Mouse (Mus musculus): Measurements from ENCODE around the gene Rpf2.

The Rpf2 gene

DNA sequence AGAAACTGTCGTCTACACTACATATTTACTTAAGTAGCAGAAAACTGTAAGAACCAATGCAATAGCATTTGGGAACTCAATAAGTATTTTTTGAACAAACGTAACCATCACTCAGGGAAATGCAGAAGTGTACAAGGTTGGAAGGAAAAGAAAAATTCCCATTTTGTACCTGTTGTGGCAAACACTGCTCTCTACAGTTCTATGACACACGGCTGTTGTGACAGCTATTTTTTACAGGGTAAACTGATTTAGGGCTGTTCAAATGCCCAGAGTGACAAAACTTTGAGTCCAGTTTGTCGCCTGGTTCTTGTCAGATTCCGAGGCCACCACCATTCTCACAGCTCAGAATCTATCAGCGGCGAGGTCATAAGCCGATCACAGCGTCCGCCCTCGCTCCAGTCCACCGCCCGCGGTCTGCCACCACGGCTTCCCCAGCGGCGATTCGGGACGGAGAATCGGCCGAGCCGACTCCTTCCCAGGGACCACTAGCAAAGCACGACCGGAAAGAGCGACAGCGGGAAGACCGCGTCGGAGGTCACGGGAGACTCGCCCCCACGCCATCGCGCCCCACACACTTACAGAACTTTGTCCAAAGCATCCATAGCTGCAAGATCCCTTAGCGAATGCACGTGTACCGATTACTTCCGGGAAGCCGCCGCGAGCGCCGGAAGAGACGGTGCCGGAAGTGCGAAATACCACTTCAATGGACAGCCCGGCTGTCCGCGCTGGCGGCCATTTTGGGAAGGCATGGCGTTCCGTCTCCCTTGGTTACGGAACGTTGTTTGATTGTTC is at the start of gene Rpf2:
Rpf2 (minus strand) TSS at position 663 of the 792 bp plus-strand sequence.
- in situ Hi-C loops (cut with MboI, MseI): no loop called here

DNA sequence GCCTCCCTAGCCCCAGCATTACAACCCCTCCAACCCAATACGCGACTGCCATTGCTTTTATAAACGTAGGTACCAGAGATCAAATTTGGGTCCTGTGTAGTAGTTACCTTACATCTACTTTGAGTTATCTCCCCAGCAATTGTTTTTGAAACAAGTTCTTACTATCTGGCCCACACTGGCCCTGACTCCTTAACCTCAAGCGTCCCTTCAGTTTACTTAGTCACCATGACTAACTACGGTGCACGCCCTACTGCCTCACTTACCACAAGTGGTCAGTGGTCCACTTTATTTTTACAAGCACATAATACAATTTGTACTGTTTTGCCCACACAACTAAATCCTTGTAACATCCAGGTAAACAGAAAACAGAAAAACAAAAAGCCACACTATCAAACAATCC is 45.8 kb upstream of the Rpf2 start:
- in situ Hi-C loops (cut with MboI, MseI): no loop called here

DNA sequence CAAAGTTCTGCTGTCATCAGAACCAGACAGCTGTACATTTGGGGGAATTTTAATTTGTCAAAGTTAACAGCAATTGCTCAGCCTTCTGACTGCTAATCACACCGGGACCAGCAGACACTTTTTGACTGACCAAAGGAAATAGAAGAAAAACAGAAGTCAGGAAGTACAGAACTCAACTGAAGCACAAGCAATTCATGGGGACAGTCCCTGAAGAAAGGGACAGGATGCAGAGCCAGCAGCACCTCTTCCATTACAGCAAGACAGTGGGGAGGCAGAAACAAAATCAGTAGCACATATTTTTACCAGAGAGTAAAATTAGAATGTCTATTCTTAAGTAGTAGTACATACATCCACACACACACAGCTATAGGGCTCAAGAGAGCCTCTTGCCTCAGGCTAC is 39.9 kb upstream of the Rpf2 start:
- in situ Hi-C loops (cut with MboI, MseI): no loop called here

DNA sequence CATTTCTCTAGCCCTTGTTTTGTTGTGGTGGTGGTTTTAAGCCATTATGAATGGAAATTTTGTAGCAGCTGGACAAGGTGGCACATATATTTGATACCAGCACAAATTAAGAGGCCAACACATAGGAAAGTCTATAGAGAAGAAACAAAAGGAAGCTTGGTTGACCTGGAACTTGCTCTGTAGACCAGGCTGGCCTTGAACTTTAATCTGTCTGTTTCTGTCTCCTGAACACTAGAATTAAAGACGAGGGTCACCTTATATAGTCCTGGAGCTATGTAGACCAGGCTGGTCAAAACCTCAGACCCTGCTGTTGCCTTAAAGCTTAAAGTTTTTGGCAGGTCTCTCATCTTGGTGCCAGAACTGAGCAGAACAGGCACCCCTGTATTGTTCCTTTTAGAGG is 38.7 kb upstream of the Rpf2 start:
- in situ Hi-C loops (cut with MboI, MseI): no loop called here

DNA sequence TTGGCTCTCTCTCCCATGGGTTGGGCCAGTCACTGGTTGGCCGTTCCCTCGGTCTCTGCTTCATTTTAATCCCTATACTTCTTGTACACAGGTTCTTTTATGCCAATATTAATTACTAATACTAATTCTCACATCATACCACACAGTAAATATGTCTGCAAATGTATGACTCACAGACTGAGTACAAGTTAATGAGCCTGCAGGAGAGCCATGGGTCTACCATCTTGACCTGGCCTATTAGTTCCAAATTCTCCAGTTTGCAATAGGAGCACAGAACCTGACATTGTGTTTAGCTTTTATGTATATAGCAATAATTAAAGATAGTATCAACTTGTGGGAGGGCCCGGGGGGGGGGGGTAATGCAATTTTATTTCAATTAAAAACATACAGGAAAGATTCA is 38.2 kb upstream of the Rpf2 start:
- in situ Hi-C loops (cut with MboI, MseI): no loop called here

DNA sequence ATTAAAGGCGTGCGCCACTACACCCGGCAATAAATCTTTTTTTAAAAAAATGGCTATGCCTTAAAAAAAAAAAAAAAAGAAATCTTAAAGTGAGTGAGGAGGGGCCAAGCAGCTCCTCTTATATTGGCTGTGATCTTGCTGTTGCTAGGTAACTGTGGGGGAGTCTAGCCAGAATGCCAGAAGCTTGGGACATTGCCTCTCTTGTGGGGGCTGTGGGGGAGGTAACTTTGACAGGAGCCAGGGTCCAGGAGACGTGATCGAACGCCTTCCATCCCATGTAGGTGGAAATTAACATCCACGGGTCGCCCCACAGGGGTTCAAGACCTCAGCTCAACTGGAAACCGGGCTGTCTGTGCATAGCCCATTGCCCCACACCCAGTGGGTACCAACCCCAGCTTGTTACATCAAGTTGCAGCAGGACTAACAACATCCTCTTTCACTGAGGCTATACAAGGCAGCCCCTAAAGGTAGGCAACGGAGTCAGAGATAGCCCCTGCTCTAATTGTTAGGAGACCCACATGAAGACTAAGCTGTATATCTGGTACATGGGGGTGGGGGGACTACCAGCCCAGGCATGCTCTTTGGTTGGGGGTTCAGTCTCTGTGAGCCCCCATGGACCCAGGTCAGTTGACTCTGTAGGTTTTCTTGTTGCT is 37.5 kb upstream of the Rpf2 start:
- in situ Hi-C loops (cut with MboI, MseI): no loop called here

DNA sequence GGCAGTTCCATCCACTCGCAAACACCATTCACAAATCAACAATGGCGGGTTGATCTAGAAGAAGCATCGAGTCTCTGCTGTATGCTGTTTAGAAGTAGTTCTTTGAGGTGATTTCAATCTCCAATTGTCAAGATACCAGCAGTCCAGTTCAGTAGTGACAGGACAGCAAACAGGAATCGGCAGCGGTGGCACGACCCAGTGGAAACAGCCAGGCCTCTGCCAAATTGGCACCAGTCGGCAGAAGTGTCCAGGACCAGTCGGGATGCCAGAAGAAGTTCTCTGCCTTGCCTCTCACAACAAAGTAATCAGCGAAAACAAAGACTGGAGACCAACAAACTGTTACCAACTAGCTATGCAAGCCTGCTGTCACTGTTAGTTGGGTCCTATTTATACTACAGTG is 36.8 kb upstream of the Rpf2 start:
- in situ Hi-C loops (cut with MboI, MseI): no loop called here

DNA sequence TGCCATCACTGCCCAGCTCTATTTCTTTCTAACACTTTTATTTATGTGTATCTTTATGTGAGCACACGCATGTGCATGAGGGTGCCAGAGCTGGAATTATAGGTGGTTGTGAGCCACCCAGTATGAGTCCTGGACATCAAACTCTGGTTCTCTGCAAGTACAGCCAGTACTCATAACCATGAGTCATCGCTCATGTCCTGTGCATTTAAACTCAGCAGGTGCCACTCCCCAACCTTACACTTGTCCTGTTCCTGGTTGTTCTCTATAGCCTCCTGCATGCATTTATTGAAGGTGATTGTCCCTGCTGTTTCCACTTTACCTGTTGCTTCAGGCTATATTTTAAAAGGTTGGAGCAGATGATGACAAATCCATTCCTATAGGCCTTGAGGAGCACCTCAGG is 34.7 kb upstream of the Rpf2 start:
- in situ Hi-C loops (cut with MboI, MseI): no loop called here

DNA sequence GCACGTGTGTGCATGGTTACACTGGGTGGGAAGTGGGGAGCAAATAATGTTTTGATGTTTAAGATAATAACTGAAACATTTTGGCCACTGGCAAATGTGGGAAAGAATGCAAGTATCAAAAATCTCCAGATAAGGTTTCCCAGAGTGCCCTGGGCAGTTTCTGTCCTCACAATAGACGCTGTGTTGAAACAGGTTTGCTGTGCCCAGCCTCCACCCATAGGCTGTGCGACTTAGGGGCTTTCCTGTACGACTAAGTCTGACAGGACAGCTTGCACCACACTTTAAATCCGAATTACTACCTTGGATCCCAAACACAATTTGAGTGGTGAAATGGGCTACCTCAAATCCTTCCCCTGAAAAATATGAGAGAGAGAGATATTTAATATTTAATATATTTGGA is 31.5 kb upstream of the Rpf2 start:
- in situ Hi-C loops (cut with MboI, MseI): no loop called here

DNA sequence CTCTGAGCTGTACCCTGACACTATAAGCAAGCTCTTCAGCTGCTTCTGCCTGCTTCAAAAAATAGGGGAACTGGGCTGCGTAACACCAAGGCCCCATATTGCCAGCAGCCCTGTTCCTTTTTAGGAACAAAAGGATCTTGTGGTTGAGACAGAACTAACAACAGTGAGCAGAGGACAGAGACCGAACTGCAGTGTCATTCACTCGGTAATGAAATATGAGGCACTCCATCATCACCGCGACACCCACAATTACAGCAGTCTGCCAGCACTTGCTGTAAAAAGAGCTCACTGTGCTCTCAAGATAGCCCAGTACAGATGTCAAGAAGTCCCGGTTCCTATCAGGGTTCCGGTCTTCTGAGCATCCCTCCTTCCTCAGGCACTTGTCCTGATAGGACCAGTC is 29.2 kb upstream of the Rpf2 start:
- in situ Hi-C loops (cut with MboI, MseI): no loop called here

DNA sequence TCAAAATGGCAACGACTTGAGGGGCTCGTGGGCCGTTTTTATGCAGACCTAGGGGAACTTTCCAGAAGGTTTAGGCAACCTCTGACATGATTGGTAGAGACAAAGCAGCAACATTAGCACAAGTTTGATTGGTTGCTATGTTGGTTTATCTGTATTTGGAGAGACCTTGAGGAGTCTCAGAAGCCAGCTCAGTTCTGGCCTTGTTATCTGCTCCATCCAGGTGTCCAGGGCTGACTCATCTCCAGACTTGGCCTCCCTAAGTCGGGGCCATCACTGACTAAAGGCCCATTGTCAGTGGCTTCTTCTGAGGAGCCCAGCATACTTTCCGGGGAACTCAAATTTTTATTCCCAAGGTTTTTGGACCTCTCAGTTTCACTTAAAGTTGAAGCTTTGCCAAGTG is 27.1 kb upstream of the Rpf2 start:
- in situ Hi-C loops (cut with MboI, MseI): no loop called here

DNA sequence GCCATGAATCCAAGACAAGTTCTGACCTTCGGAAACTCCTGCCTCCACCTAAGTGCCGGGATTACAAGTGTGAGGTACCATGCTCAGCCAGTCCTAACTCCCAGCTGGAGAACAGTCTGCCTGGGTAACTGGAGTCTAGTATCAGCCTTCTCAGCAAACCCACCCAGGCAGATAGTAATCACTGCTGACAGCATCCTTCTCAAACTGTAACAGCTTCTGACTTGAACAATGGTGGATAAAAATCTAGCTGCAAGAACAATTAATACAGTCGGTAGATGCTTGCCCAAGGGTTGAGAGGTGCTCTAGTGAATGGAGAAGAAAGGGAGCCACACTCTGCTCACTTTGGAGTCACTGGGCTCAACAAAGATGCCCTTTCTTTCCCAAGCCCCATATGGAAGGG is 24.4 kb upstream of the Rpf2 start:
- in situ Hi-C loops (cut with MboI, MseI): no loop called here

DNA sequence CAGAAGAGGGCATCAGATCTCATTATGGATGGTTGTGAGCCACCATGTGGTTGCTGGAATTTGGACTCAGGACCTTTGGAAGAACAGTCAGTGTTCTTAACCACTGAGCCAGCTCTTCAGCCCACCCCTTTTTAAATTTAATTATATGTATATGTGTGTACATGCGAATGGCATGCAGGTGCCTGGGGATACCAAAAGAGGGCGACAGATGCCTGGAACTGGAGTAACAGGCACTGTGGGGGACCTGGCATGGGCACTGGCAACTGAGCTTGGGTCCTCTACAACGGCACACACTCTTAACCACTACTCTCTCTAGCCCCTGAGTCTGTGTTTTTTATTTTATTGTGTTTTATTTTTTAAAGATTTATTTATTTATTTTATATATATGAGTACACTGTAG is 18.1 kb upstream of the Rpf2 start:
- in situ Hi-C loops (cut with MboI, MseI): loop anchor here (5.0 kb wide), 1 partner anchor 72 kb away; the partner anchor contains the start of gene Cdk19

DNA sequence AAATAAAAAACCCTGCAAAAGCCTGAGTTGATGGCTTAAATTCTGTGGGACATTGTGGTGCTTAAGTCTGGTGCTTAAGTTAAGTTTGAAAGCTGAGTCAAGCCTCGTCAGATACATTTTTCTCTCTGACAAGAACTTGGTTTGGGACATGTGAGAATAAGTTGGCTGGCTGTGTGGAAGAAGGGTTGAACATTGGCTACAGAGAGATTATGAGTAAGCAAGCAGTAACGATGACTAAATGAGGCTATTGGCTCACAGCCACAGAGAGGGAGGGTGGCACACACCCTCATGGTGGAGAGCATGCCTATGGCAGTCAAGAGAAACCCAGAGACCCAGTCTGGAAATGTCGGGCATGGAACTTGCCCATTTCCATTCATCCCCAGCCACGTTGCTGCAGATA is 16.9 kb upstream of the Rpf2 start:
- in situ Hi-C loops (cut with MboI, MseI): no loop called here

DNA sequence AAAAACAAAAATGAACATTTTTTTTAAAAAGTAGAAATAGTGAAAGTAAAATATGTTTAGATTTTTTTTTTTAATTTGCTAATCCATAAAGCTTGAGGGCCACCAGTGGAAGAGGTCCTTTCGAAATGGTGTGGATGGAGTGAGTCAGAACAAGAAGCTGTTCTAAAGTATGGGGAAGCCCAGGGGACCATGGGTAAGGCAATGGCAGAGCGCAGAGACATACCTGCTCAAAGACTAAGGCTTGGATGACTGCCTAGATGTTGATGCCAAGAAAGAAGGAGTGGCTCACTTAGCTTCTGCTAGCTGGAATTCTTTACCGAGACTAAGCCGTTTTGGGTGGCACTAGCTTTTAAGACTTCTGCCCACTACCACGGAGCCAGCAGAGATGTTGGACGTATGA is 15.4 kb upstream of the Rpf2 start:
- in situ Hi-C loops (cut with MboI, MseI): no loop called here

DNA sequence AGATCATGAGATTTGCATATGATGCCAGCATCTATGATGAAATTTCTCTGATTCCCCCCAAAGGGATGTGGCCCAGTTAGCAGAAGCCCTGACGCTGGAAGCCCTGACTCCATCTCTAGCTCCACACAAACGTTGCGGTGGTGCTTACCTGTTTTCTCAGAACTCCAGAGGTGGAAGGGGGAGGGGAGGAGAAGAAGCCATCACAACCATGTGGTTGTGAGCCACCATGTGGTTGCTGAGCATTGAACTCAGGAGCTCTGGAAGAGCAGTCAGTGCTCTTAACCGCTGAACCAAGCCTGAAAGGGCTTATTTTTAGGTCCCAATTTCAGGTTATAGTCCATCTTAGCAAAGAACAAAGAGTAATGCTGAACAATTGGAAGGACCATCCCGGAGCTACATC is 13.5 kb upstream of the Rpf2 start:
- in situ Hi-C loops (cut with MboI, MseI): no loop called here

DNA sequence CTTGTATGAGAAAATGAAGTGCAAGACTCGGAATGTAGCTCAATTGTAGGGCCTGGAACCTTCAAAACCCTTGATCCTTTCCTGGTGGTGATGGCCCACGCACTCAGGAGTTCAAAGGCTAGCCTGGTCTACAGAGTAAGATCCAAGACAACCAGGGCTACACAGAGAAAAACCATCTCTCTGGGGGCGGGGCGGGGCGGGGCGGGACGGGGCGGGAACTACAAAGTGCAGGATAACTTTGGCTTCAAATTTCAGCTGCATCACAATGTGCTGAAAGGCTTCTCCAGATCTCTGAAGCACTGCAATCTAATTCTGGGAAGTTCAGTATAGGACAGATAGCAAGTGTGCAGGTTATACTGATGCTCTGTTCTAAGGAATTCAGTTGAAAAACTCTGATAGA is 12.7 kb upstream of the Rpf2 start:
- in situ Hi-C loops (cut with MboI, MseI): loop anchor here (5.0 to 10.0 kb wide), 3 partner anchors 43 to 1215 kb away; partner anchors contain the start of genes Amd1 and Mical1

DNA sequence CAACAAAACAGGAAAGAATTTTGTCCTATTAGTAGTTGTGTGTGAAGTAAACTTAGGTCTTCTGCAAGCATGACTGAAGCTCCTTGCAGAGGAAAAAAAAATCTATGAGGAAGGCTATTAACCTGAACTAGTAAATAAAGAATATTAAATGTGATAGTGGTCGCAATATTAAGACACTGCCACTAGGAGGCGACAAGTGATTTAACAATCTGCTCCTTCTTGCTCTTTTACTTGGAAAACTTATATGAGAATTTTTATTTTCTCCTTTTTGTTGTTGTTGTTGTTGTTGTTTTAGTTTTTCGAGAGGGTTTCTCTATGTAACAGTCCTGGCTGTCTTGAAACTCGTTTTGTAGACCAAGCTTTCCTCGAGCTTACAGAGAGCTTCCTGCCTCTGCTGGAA is 12.1 kb upstream of the Rpf2 start:
- in situ Hi-C loops (cut with MboI, MseI): loop anchor here (5.0 to 10.0 kb wide), 3 partner anchors 43 to 1216 kb away; partner anchors contain the start of genes Amd1 and Mical1

DNA sequence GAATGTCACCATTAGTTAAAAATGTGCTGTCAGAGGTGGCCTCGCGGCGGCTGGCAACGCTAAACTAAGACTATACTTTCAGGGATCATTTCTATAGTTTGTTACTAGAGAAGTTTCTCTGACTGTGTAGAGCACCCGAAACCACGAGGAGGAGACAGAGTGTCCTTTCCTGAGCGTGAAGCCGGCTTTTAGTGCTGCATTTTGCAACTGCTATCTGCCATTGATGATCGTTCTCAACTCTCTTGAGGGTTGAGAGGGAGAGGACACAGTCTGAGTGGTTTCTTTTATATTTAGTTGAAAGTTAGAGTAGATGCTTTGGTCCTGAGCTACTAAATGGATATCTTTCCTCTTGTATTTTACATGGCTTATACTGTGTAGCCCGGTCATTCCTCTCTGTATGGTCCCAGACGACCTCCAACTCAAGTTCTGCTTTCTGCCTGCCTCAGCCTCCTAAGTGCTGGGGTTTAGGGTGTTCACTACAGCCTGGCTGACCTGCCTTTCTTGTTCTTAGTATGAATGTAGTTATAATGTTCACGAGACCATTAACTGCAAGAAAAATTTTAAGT is 11.6 kb upstream of the Rpf2 start:
- in situ Hi-C loops (cut with MboI, MseI): loop anchor here (5.0 to 10.0 kb wide), 3 partner anchors 44 to 1216 kb away; partner anchors contain the start of genes Amd1 and Mical1

DNA sequence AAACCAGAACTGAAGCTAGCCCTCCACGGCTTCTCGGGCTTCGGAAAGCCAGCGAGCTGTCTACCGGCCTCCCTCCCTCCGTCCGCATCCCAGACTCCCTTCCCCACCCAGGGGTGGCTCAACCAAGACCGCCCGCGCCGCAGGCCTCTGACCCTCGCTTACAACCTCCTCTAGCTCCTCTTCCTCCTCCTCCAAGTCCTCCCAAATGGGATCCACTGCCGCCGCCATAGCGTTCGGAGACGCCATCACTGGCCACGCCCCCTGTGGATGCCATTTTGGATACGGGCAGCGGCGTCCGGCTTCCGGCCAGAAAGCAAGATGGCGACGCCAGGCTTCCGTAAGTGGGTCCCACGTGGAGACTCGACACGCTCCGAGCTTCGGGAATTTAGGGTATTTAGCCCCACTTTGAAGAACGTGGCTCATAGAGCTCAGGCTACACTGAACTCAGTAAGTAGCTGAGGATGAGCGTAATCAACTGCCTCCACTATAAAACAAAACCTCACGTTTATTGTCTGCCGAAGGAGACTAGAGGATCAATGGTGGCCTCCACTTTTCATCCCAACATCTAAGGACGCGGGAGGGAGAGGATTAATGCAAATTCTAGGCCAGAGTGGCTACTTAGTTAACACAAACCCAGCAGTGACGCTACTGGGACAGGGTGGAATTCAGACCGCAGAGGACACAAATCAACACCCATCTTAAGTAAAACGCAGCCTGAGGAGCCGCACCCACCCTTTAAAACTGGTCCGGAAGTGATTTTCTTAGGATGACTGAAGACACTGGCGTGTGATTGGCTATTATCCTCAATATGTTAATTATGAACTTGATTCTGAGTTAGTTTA is 10.8 kb upstream of the Rpf2 start, which contains the start of gene Gtf3c6:
Gtf3c6 (minus strand) TSS at position 695 of the 842 bp plus-strand sequence.
- in situ Hi-C loops (cut with MboI, MseI): loop anchor here (5.0 to 10.0 kb wide), 3 partner anchors 45 to 1217 kb away; partner anchors contain the start of genes Amd1 and Mical1

DNA sequence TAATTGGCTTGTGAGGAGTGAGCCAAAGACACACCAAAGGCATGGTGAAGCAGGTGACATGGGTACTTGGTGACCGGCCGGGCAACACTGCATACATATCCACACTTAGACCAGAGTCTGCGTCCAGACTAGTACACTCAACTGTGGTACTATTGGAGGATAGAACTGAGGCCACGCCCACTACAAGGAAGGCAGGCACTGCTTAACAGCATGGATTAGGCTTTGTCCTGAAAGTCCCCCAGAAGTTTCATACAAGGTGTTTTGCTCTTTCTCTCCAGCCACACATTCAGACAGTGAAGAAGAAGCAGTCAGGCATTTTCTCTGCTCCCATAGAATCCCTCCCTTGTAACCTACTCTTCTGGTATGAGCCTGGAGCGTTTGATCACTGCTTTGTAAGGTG is 9.9 kb upstream of the Rpf2 start:
- in situ Hi-C loops (cut with MboI, MseI): loop anchor here (5.0 to 10.0 kb wide), 3 partner anchors 46 to 1218 kb away; partner anchors contain the start of genes Amd1 and Mical1

Data from regulatory T cell (primary cell).